Mouse (Mus musculus) gastrocnemius, adult 2 months (tissue): ENCODE results near the gene Zfp423. TPM values are rescaled to one million over a fixed set of nuclear protein-coding genes. Genes with fewer than 3 reads are reported as not detected.

Experiments
- DNase-seq: peaks from one replicate; pipeline ENCODE4 v3.0.0; 2022
- H3K27ac ChIP-seq: fragments of 200-600 bp; 2 replicates; pipeline ENCODE4 v1.8.1; 2022; ENCODE audit warnings: mild to moderate bottlenecking
- H3K4me3 ChIP-seq: fragments of 200-600 bp; 2 replicates; pipeline ENCODE4 v1.8.1; 2022; ENCODE audit warnings: mild to moderate bottlenecking, moderate library complexity
- CTCF ChIP-seq: fragments of 200-600 bp; IDR thresholded peaks from 2 replicates; pipeline ENCODE4 v1.8.1; 2022; ENCODE audit warnings: antibody characterized with exemption, mild to moderate bottlenecking, moderate library complexity
- intact Hi-C: fragments of 180-260 bp; cut with DNase I; formaldehyde crosslinking; loops from one replicate; pipeline ENCODE4 v1.15.1; 2025
- total RNA-seq, 2 experiments: library from RNA; stranded (reverse); gene quantifications; 2 replicates each; pipeline ENCODE4 v1.2.3; 2021

Gene Zfp423
- total RNA-seq, 2 experiments from 2014 or later = 13.0 to 15.6 TPM

DNA sequence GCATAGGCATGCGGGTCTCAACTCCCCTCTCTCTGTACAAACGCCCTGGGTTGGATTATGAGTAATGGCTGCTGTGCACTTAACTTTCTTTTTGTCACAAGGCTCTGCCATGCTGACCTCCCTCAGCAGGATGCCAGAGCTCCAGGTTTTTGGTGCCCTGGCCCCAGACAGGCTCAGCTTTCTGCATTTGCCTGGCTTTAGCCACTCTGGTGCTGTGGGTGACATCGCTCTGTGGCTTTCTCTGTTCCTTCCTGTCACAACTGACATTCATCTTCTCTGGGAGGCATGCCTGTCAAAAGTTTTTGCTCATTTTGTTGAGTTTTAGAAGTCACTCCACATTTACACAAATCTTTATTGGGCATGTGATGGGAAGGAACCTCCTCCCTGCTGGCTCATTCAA is 277.3 kb downstream of the Zfp423 start:
- H3K27ac ChIP-seq = no peak overlapping the region
- TF ChIP-seq CTCF = no peak
- no peak for DNase-seq
- intact Hi-C loops = no loop called here
- no peak overlapping the region for H3K4me3 ChIP-seq

DNA sequence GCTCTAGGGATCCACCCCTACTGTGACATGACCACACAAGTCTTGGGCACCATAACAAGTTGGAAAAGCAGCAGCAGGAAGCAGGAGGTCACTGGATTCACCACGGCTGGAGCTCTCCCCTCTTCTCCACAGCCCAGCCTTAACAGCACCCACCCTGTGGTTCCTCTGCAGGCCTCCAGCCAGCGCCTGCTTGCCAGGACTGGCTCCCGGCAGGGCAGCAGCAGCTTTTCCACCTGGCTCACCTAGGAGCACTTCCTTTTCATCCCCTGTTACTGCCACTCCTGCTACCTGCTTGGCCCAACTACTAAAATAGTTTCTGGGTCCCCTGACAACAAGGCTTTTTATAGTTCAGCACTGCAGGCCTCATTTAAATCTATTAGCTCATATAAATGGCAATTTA is 279.4 kb downstream of the Zfp423 start:
- DNase-seq = no peak
- intact Hi-C loops = no loop called here
- no peak overlapping the region for H3K4me3 ChIP-seq
- H3K27ac ChIP-seq = no peak overlapping the region
- no peak for TF ChIP-seq CTCF

GRCm38 (mm10) chr8:87679431-87680003 is 279.9 kb downstream of the Zfp423 start:
- no peak overlapping the region for H3K27ac ChIP-seq
- intact Hi-C loops = no loop called here
- no peak overlapping the region for H3K4me3 ChIP-seq
- no peak for TF ChIP-seq CTCF
- no peak for DNase-seq

GRCm38 (mm10) chr8:87675411-87675810 is 284.0 kb downstream of the Zfp423 start:
- no peak for TF ChIP-seq CTCF
- intact Hi-C loops = no loop called here
- DNase-seq = no peak
- no peak overlapping the region for H3K4me3 ChIP-seq
- H3K27ac ChIP-seq = no peak overlapping the region

DNA sequence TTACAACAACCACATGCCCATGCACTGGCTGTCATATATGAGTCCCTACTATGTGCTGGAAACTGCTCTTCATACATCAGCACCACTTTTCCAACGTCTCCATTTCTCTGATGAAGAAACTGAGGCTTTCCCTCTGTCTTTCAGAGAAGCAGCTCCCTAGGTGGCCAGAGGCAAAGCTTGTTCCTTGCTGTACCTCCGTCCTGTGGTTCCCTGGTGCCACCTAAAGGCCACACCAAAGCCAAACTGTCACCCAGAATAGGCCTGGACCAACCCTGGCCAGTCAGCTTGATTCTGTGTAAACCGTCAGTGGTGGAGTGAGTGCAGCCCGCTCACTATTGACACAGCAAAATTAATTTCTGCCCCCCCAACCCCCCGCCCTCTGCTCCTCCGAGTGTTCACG is 285.2 kb downstream of the Zfp423 start:
- H3K27ac ChIP-seq = no peak overlapping the region
- intact Hi-C loops = no loop called here
- DNase-seq = no peak
- TF ChIP-seq CTCF = peak; percentile 59
- no peak overlapping the region for H3K4me3 ChIP-seq

GRCm38 (mm10) chr8:87672214-87672613 is 287.2 kb downstream of the Zfp423 start:
- H3K27ac ChIP-seq = no peak overlapping the region
- no peak overlapping the region for H3K4me3 ChIP-seq
- TF ChIP-seq CTCF = no peak
- no peak for DNase-seq
- intact Hi-C loops = no loop called here

- no peak for TF ChIP-seq CTCF
- DNase-seq = no peak
- intact Hi-C loops = no loop called here
- H3K27ac ChIP-seq = no peak overlapping the region
- no peak overlapping the region for H3K4me3 ChIP-seq
Measured at GRCm38 (mm10) chr8:87671209-87671970, 288.0 kb downstream of the Zfp423 start.

GRCm38 (mm10) chr8:87670232-87670631 is 289.2 kb downstream of the Zfp423 start:
- DNase-seq = no peak
- H3K27ac ChIP-seq = no peak overlapping the region
- intact Hi-C loops = no loop called here
- H3K4me3 ChIP-seq = no peak overlapping the region
- no peak for TF ChIP-seq CTCF

- no peak for DNase-seq
- Histone ChIP-seq H3K27ac (no peak overlapping the region), H3K4me3 (no peak overlapping the region)
- TF ChIP-seq CTCF = no peak
- intact Hi-C loops = no loop called here
Measured at GRCm38 (mm10) chr8:87668736-87669135, 290.7 kb downstream of the Zfp423 start.

- no peak overlapping the region for H3K27ac ChIP-seq
- no peak overlapping the region for H3K4me3 ChIP-seq
- no peak for TF ChIP-seq CTCF
- DNase-seq = no peak
- intact Hi-C loops = no loop called here
Measured at GRCm38 (mm10) chr8:87667914-87668643, 291.3 kb downstream of the Zfp423 start.

- intact Hi-C loops = no loop called here
- no peak for DNase-seq
- no peak overlapping the region for H3K4me3 ChIP-seq
- no peak overlapping the region for H3K27ac ChIP-seq
- TF ChIP-seq CTCF = no peak
Measured at GRCm38 (mm10) chr8:87667297-87667696, 292.1 kb downstream of the Zfp423 start.

- DNase-seq = no peak
- TF ChIP-seq CTCF = no peak
- Histone ChIP-seq H3K27ac (no peak overlapping the region), H3K4me3 (no peak overlapping the region)
- intact Hi-C loops = no loop called here
Measured at GRCm38 (mm10) chr8:87665337-87665736, 294.1 kb downstream of the Zfp423 start.

- TF ChIP-seq CTCF = no peak
- intact Hi-C loops = loop anchor here (5.0 kb wide), 1 partner anchor 38 kb away; no protein-coding TSS in a partner anchor
- Histone ChIP-seq H3K27ac (no peak overlapping the region), H3K4me3 (no peak overlapping the region)
- no peak for DNase-seq
Measured at GRCm38 (mm10) chr8:87664217-87664509, 295.2 kb downstream of the Zfp423 start.
